15 mouse cellular contexts compared by ENCODE assay signal in genomic region chr19:14035371-14035770, GRCm38 (mm10).
"Had no signal": no experiment of that assay in that cellular context is flagged by ENCODE, and none has a peak within 500 bp of the region (broad histone marks: within the 10 kb centered on the region; RNA-seq: fewer than 3 reads in every experiment).

No protein-coding gene starts in this region.

- H3K4me1 ChIP-seq: liver, embryonic 13.5 days; neural tube, embryonic 12.5 days had no signal

- H3K27me3 ChIP-seq: kidney, embryonic 15.5 days; liver, embryonic 13.5 days; midbrain, embryonic 13.5 days; neural tube, embryonic 12.5 days; neural tube, embryonic 15.5 days had no signal

- H3K36me3 ChIP-seq: kidney, embryonic 15.5 days; liver, embryonic 13.5 days; midbrain, embryonic 13.5 days; neural tube, embryonic 12.5 days; neural tube, embryonic 15.5 days had no signal

- H3K9me3 ChIP-seq: kidney, embryonic 15.5 days; liver, embryonic 13.5 days; midbrain, embryonic 13.5 days; neural tube, embryonic 12.5 days; neural tube, embryonic 15.5 days had no signal

- H3K9ac ChIP-seq: kidney, embryonic 15.5 days; liver, embryonic 13.5 days; midbrain, embryonic 13.5 days; neural tube, embryonic 12.5 days; neural tube, embryonic 15.5 days had no signal

- H3K4me2 ChIP-seq: kidney, embryonic 15.5 days; liver, embryonic 13.5 days; midbrain, embryonic 13.5 days; neural tube, embryonic 12.5 days; neural tube, embryonic 15.5 days had no signal

- DNase-seq: kidney, adult 8-10 months; kidney, postnatal 10 days; kidney, postnatal 36 days; layer of hippocampus, postnatal 36 days; liver, embryonic 13.5 days; lung, adult 2 months; lung, postnatal 14 days; lung, postnatal 4 days; thymus, adult 18-20 months; thymus, postnatal 36 days had no signal

- H3K27ac ChIP-seq: kidney, embryonic 15.5 days; left cerebral cortex, adult 2 months; liver, embryonic 13.5 days; midbrain, embryonic 13.5 days; neural tube, embryonic 12.5 days; neural tube, embryonic 15.5 days had no signal

- H3K4me3 ChIP-seq: kidney, embryonic 15.5 days; left cerebral cortex, adult 2 months; liver, embryonic 13.5 days; midbrain, embryonic 13.5 days; neural tube, embryonic 12.5 days; neural tube, embryonic 15.5 days had no signal
